Mouse (Mus musculus) C2C12 (cell line): Measurements from ENCODE around the gene Cpvl.

Source experiments
- CEBPB ChIP-seq: IDR thresholded peaks from one replicate; pipeline ENCODE4 v1.6.1; 2011; ENCODE audit warnings: low read depth, mild to moderate bottlenecking, control low read depth, moderate library complexity
- CTCF ChIP-seq: IDR thresholded peaks from one replicate; pipeline ENCODE4 v1.5.1; 2011; ENCODE audit not compliant: control insufficient read depth, insufficient read depth, insufficient read length
- FOSL1 ChIP-seq: IDR thresholded peaks from one replicate; pipeline ENCODE4 v1.8.0; 2011; ENCODE audit warnings: mild to moderate bottlenecking, low read length; ENCODE audit not compliant: poor library complexity, insufficient read depth, severe bottlenecking
- MAX ChIP-seq: IDR thresholded peaks from one replicate; pipeline ENCODE4 v1.6.1; 2011; ENCODE audit warnings: mild to moderate bottlenecking, control low read depth
- MYOD1 ChIP-seq: IDR thresholded peaks from one replicate; pipeline ENCODE4 v1.6.1; 2011; ENCODE audit warnings: low read depth; ENCODE audit not compliant: control insufficient read depth, insufficient read length
- MYOG ChIP-seq: IDR thresholded peaks from one replicate; pipeline ENCODE4 v1.6.1; 2011; ENCODE audit not compliant: control insufficient read depth, insufficient read length; ENCODE audit errors: extremely low read depth
- USF1 ChIP-seq: IDR thresholded peaks from one replicate; pipeline ENCODE4 v1.6.1; 2011; ENCODE audit warnings: low read depth, mild to moderate bottlenecking, control low read depth, moderate library complexity

- TF ChIP-seq CTCF = no peak
- TF ChIP-seq USF1 = no peak
- no peak for TF ChIP-seq CEBPB
- no peak for TF ChIP-seq MYOG
- TF ChIP-seq MYOD1 = no peak
- no peak for TF ChIP-seq MAX
- no peak for TF ChIP-seq FOSL1
Measured at GRCm38 (mm10) chr6:53996226-53996955, 17.9 kb upstream of the Cpvl start.
